Mouse (Mus musculus) cortical plate, adult 2 months (tissue): ENCODE data around the gene Cnot10. TPM values are rescaled to one million over a fixed set of nuclear protein-coding genes. Genes with fewer than 3 reads are reported as not detected.

ENCODE experiments used
- H3K27ac ChIP-seq: fragments of 200-500 bp; 2 replicates; pipeline ENCODE4 v1.5.1; 2012; ENCODE audit warnings: low read length, control low read depth, inconsistent platforms; ENCODE audit not compliant: insufficient read depth
- H3K4me1 ChIP-seq: fragments of 200-500 bp; 2 replicates; pipeline ENCODE4 v1.6.1; 2011; ENCODE audit warnings: low read length; ENCODE audit not compliant: control insufficient read depth, insufficient read depth
- H3K4me3 ChIP-seq: fragments of 200-500 bp; 2 replicates; pipeline ENCODE4 v1.5.1; 2011; ENCODE audit warnings: mild to moderate bottlenecking, low read length, control low read depth; ENCODE audit not compliant: insufficient read depth
- CTCF ChIP-seq: fragments of 200-500 bp; IDR thresholded peaks from 2 replicates; pipeline ENCODE4 v1.5.1; 2011; ENCODE audit warnings: mild to moderate bottlenecking, control low read depth, low read length; ENCODE audit not compliant: insufficient read depth; ENCODE audit errors: extremely low read depth
- POLR2A ChIP-seq: fragments of 200-500 bp; IDR thresholded peaks from 2 replicates; pipeline ENCODE4 v1.6.1; 2011; ENCODE audit warnings: mild to moderate bottlenecking, low read length, control low read depth; ENCODE audit not compliant: insufficient read depth; ENCODE audit errors: extremely low read depth
- polyA plus RNA-seq: library from polyadenylated mRNA; depleted of rRNA; stranded (reverse); fragments of >200 nt; gene quantifications from 2 replicates; pipeline ENCODE4 v1.2.3, GENCODE M21; 2012; rRNA removed

The Cnot10 gene
- polyA plus RNA-seq, 1 experiment = 82.6 TPM

GRCm38 (mm10) chr9:114541279-114541741 is 98.7 kb downstream of the Cnot10 start:
- Histone ChIP-seq H3K4me3 (no peak overlapping the region), H3K27ac (no peak overlapping the region), H3K4me1 (no peaks in the 10 kb centered on the region)
- no peak for TF ChIP-seq CTCF
- TF ChIP-seq POLR2A = no peak

- Histone ChIP-seq H3K27ac (no peak overlapping the region), H3K4me1 (no peaks in the 10 kb centered on the region), H3K4me3 (no peak overlapping the region)
- TF ChIP-seq POLR2A (no peak), CTCF (no peak)
Measured at GRCm38 (mm10) chr9:114538996-114539563, 100.9 kb downstream of the Cnot10 start.

- no peaks in the 10 kb centered on the region for H3K4me1 ChIP-seq
- H3K27ac ChIP-seq = no peak overlapping the region
- TF ChIP-seq CTCF = no peak
- no peak overlapping the region for H3K4me3 ChIP-seq
Measured at GRCm38 (mm10) chr9:114536628-114537027, 103.4 kb downstream of the Cnot10 start.

Other genes starting within 250 kb of the Cnot10 start
- gene Crtap, start 249.5 kb downstream of the Cnot10 start, polyA plus RNA-seq = 12.9 and 14.9 TPM in 2 replicates
- gene Glb1, start 239.1 kb downstream of the Cnot10 start, polyA plus RNA-seq = 26.0 and 27.0 TPM in 2 replicates
- 4.3 and 5.1 TPM in 2 replicates for gene Tmppe, start 239.1 kb downstream of the Cnot10 start, polyA plus RNA-seq
- not detected in 2 replicates for gene Ccr4, start 135.3 kb downstream of the Cnot10 start, polyA plus RNA-seq
- gene C130032M10Rik, start 124.5 kb downstream of the Cnot10 start, polyA plus RNA-seq = 0.15 TPM in 1 of 2 replicates, not detected in the other
- 0.25 and 0.27 TPM in 2 replicates for gene Trim71, start 75.8 kb downstream of the Cnot10 start, polyA plus RNA-seq
- gene Dync1li1, start 48.6 kb upstream of the Cnot10 start, polyA plus RNA-seq = 57.8 and 57.9 TPM in 2 replicates
- 22.8 and 23.8 TPM in 2 replicates for gene Cmtm6, start 90.9 kb upstream of the Cnot10 start, polyA plus RNA-seq
- 8.9 and 9.1 TPM in 2 replicates for gene Cmtm7, start 141.7 kb upstream of the Cnot10 start, polyA plus RNA-seq
- gene Cmtm8, start 204.0 kb upstream of the Cnot10 start, polyA plus RNA-seq = 4.7 and 4.9 TPM in 2 replicates